Mouse (Mus musculus) lung, postnatal 0 days (tissue): ENCODE data around the gene Abhd12. TPM values are rescaled to one million over a fixed set of nuclear protein-coding genes. Genes with fewer than 3 reads are reported as not detected.
"Not testable (repeated sequence)": the region's sequence is repeated elsewhere in the genome, so short reads cannot be mapped to it uniquely, and the experiment has no call there.

ENCODE experiments used
- ATAC-seq: fragments of 200-750 bp; cut with Nextera tagmentation; 2 replicates; pipeline ENCODE4 v1.8.0; 2017; ENCODE audit warnings: moderate library complexity
- DNase-seq: peaks from one replicate; pipeline ENCODE4 v3.0.0-alpha.2; 2016; ENCODE audit warnings: low spot score
- H3K27ac ChIP-seq: fragments of 300-500 bp; sonication (generic); 2 replicates; pipeline ENCODE4 v1.5.1; 2014; ENCODE audit warnings: antibody characterized with exemption, mild to moderate bottlenecking, low read length, mixed read lengths
- H3K27me3 ChIP-seq: fragments of 300-500 bp; sonication (generic); replicated peaks from 2 replicates; pipeline ENCODE4 v1.6.1; 2014; ENCODE audit warnings: low read length, mixed read lengths; ENCODE audit not compliant: insufficient read depth
- H3K36me3 ChIP-seq: fragments of 300-500 bp; sonication (generic); 2 replicates; pipeline ENCODE4 v1.6.1; 2014; ENCODE audit warnings: low read length, mixed read lengths; ENCODE audit not compliant: insufficient read depth
- H3K4me1 ChIP-seq: fragments of 300-500 bp; sonication (generic); 2 replicates; pipeline ENCODE4 v1.6.1; 2014; ENCODE audit warnings: antibody characterized with exemption, low read depth, low read length, mixed read lengths; ENCODE audit not compliant: insufficient read depth
- H3K4me2 ChIP-seq: fragments of 300-500 bp; sonication (generic); replicated peaks from 2 replicates; pipeline ENCODE4 v1.6.1; 2014; ENCODE audit warnings: low read depth, mild to moderate bottlenecking, low read length, moderate library complexity, mixed read lengths
- H3K4me3 ChIP-seq: fragments of 300-500 bp; sonication (generic); 2 replicates; pipeline ENCODE4 v1.5.1; 2014; ENCODE audit warnings: low read depth, low read length
- H3K9ac ChIP-seq: fragments of 300-500 bp; sonication (generic); replicated peaks from 2 replicates; pipeline ENCODE4 v1.6.1; 2014; ENCODE audit warnings: low read depth, mild to moderate bottlenecking
- H3K9me3 ChIP-seq: fragments of 300-500 bp; sonication (generic); 2 replicates; pipeline ENCODE4 v1.6.1; 2016; ENCODE audit warnings: low read length, mixed read lengths
- CTCF ChIP-seq: IDR thresholded peaks from 2 replicates; pipeline ENCODE4 v1.5.1; 2016; ENCODE audit warnings: antibody characterized with exemption, mild to moderate bottlenecking
- EP300 ChIP-seq: IDR thresholded peaks from 2 replicates; pipeline ENCODE4 v1.6.1; 2016; ENCODE audit warnings: antibody characterized with exemption, mild to moderate bottlenecking, control low read depth
- WGBS: fragments of 180-500 bp; shearing (Covaris S2); extraction: QIAGEN DNeasy Blood & Tissue Kit; methylation state at CpG from one replicate; pipeline ENCODE4 v1.1.7; 2014; 5-methylcytosine and 5-hydroxymethylcytosine counted together
- polyA plus RNA-seq: library from polyadenylated mRNA; unstranded; fragments of >200 nt; fragmentation: Nextera tagmentation; extraction: Ambion mirVana; gene quantifications from 2 replicates; pipeline ENCODE4 v1.2.1, GENCODE M21; 2015

The Abhd12 gene
- polyA plus RNA-seq, 1 experiment from 2014 or later, result 56.5 TPM

GRCm38 (mm10) chr2:150914781-150915515 lies 10.4 kb upstream of the Abhd12 start:
- Histone ChIP-seq H3K27ac (no peak overlapping the region), H3K27me3 (no peaks in the 10 kb centered on the region), H3K9ac (no peak overlapping the region), H3K9me3 (no peaks in the 10 kb centered on the region), H3K36me3 (no peaks in the 10 kb centered on the region), H3K4me1 (no peaks in the 10 kb centered on the region), H3K4me2 (no peak overlapping the region), H3K4me3 (no peak overlapping the region)
- TF ChIP-seq CTCF (no peak), EP300 (no peak)
- 71% methylated on average over 4 of the region's 4 CpGs for WGBS
- no peak for ATAC-seq
- DNase-seq, result no peak

GRCm38 (mm10) chr2:150910295-150910881 lies 5.8 kb upstream of the Abhd12 start:
- 22% methylated on average over 9 of the region's 10 CpGs for WGBS
- Histone ChIP-seq H3K9me3 (no peaks in the 10 kb centered on the region), H3K4me1 (no peaks in the 10 kb centered on the region), H3K4me2 (peak overlapping the region; percentile 66), H3K36me3 (no peaks in the 10 kb centered on the region), H3K4me3 (peak overlapping the region; percentile 67), H3K9ac (peak overlapping the region; percentile 48), H3K27me3 (no peaks in the 10 kb centered on the region), H3K27ac (0 out of 2 replicates have a peak overlapping the region, but pooled peaks have one; percentile 84)
- ATAC-seq, result no peak
- TF ChIP-seq EP300, result no peak
- no peak for TF ChIP-seq CTCF
- DNase-seq, result no peak

GRCm38 (mm10) chr2:150909429-150910039 lies 5.0 kb upstream of the Abhd12 start:
- H3K9me3 ChIP-seq, result no peaks in the 10 kb centered on the region
- ATAC-seq, result peak; percentile 96
- WGBS, result under 1% methylated on average over 35 of the region's 35 CpGs

DNA sequence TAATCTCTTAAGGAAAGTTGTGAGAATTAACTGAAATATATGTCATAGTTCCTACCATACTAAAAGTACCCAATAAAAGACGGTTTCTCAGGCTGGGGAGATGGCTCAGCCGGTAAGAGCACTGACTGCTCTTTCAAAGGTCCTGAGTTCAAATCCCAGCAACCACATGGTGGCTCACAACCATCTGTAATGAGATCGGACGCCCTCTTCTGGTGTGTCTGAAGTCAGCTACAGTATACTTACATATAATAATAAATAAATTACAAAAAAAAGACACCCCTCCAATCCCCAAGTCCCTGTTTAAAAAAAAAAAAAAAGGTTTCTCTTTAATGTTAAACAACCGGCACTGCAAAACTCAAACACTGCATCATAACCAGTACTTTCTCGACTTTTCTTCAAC lies 4.3 kb upstream of the Abhd12 start:
- not testable (repeated sequence) for H3K27me3 ChIP-seq, H3K4me1 ChIP-seq, ATAC-seq, H3K9me3 ChIP-seq, H3K27ac ChIP-seq, DNase-seq, H3K9ac ChIP-seq, H3K36me3 ChIP-seq
- Histone ChIP-seq H3K4me2 (peak overlapping the region; percentile 66), H3K4me3 (peak overlapping the region; percentile 67)
- 42% methylated on average over 6 of the region's 6 CpGs for WGBS

More at GRCm38 (mm10) chr2:150909429-150910039, 5.0 kb upstream of the Abhd12 start:
- no peak for TF ChIP-seq CTCF
- TF ChIP-seq EP300, result peak; percentile 74
- Histone ChIP-seq H3K27ac (peak overlapping the region; percentile 84), H3K36me3 (no peaks in the 10 kb centered on the region), H3K4me2 (peak overlapping the region; percentile 66), H3K27me3 (no peaks in the 10 kb centered on the region), H3K4me3 (peak overlapping the region; percentile 67), H3K4me1 (no peaks in the 10 kb centered on the region), H3K9ac (peak overlapping the region; percentile 48)
- DNase-seq, result peak; percentile 96

- H3K4me1 ChIP-seq, result no peaks in the 10 kb centered on the region; the same call in 1 of the 2 replicates
- DNase-seq (no peak), ATAC-seq (no peak; the same call in 1 of the 2 replicates)
- H3K9me3 ChIP-seq, result no peaks in the 10 kb centered on the region
- H3K27me3 ChIP-seq, result no peaks in the 10 kb centered on the region
- peak within 1 kb of the TSS; percentile 94 for H3K27ac ChIP-seq
- H3K9ac ChIP-seq, result peak within 1 kb of the TSS; percentile 78
- no peak for TF ChIP-seq EP300
- TF ChIP-seq CTCF, result peak; percentile 14
- no peaks in the 10 kb centered on the region for H3K36me3 ChIP-seq
- WGBS, result 37% methylated on average over 9 of the region's 9 CpGs
- H3K4me2 ChIP-seq, result peak within 1 kb of the TSS; percentile 97
- peak within 1 kb of the TSS; percentile 81 for H3K4me3 ChIP-seq
These were observed 452 bp upstream of the Abhd12 start, which contains the start of gene Gins1 for GRCm38 (mm10) chr2:150904936-150905450. Gins1 (plus strand) TSS chr2:150905400.

DNA sequence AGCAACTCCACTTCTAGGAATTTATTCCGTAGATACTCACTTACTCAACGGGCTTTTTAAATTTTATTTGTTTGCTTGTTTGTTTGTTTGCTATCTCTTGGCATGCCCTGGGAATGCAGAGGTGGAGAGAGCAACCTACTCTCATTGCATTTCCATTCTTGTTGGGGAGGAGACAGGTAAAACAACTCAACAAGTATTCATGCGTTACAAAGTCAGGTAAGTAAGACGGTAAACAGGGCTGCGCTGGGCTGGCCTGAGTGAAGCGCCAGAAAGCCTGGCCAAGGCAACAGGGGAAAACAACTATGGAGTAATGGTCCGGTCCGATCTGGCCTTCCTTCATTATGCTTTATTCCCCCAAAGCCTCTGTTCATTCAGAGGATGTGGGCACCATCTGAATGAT lies 2.2 kb downstream of the Abhd12 start:
- Histone ChIP-seq H3K4me1 (no peaks in the 10 kb centered on the region; the same call in 1 of the 2 replicates), H3K9ac (no peak overlapping the region), H3K4me3 (no peak overlapping the region), H3K27ac (no peak overlapping the region), H3K27me3 (no peaks in the 10 kb centered on the region), H3K9me3 (no peaks in the 10 kb centered on the region), H3K36me3 (no peaks in the 10 kb centered on the region), H3K4me2 (no peak overlapping the region)
- ATAC-seq (no peak), DNase-seq (no peak)
- 84% methylated on average over 8 of the region's 8 CpGs for WGBS
- TF ChIP-seq CTCF, result no peak
- no peak for TF ChIP-seq EP300
